Mouse (Mus musculus): ENCODE results near the gene Ncaph2.

Gene Ncaph2

DNA sequence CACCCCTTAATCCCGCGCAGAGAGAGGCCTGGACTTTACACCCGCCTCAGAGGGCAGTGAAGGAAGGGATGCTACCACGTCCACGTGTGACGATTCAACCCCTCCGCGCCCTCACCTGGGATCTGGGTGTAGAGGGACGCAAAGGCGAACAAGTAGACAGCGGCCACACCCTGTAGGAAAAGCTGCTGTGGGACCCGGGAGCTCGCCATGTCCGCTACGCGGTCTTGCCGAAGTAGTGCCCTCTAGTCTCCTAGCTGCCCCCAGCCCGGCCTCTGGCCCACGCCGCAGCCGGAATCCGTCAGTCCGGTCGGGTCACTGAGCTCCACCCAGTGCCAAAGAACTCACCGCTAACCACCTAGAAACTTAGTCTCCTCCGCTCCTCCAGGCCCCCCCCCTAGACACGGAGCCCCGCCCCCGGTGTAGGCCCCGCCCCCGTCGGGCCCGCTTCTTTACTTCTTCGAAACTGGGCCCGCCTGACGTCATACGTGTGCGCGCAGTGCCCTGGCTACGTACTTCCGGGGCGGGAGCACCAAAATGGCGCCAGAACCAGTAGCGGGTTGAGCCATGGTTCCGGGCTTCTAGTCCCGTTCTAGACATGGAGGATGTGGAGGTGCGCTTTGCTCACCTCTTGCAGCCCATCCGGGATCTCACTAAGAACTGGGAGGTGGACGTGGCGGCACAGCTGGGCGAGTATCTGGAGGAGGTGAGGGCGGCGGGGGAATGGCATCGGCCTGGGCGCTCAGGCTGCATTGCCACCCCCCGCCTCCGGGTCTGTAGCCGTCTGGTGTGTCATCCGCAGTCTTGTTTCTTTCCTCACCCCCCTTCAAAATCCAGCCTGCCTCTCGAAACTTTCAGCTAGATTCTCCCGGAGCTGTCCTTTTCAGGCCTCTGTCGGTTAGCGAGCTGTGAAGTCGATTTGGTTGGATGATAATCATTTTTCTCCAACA, at the start of gene Ncaph2, which contains the start of gene Lmf2:
Gene Ncaph2, plus strand, starts transcription at position 479 of the 947 bp plus-strand sequence.
Gene Lmf2, minus strand, starts transcription at position 419 of the 947 bp plus-strand sequence.
- in situ Hi-C loops (cut with MboI; ENCODE audit: low sequenced_read_pairs): no loop called here

DNA sequence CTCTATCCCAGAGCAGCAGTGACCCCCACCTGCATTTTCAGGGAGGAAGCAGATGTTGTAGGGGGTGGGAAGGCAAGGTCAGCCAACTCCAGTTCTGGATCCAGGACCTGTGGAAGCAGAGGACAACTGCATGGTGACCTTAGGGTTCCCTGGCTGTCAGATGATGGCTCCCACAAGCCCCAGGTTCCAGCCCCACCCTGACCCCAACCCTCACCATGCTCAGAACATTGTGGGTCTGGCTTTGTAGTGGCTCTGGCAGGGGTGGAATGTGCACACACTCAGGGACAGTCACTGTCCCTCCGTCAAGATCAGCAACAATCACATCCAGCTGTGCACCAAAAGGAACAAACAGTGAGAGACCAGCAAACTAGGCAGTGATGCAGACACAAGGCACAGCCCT, 49.6 kb upstream of the Ncaph2 start:
- in situ Hi-C loops (cut with MboI; ENCODE audit: low sequenced_read_pairs): no loop called here

DNA sequence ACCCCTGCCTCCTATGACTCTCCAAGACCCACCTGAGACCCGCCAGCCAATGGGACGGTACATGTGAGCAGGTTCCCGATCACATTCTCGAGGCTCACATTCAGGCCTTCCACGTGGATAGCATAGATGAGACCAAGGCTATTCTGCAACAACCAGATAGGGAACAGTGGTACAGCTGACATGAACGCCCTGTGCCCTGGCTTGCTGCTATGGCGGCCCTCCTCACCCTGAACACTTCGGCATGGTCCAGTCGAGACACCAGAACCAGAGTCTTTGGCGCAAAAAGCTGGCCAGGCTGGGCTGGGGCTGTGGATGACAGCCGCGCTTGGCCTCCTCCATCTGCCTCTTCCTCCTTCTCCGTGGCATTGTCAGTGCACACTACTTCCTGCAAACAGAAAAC, 48.1 kb upstream of the Ncaph2 start:
- in situ Hi-C loops (cut with MboI; ENCODE audit: low sequenced_read_pairs): no loop called here

DNA sequence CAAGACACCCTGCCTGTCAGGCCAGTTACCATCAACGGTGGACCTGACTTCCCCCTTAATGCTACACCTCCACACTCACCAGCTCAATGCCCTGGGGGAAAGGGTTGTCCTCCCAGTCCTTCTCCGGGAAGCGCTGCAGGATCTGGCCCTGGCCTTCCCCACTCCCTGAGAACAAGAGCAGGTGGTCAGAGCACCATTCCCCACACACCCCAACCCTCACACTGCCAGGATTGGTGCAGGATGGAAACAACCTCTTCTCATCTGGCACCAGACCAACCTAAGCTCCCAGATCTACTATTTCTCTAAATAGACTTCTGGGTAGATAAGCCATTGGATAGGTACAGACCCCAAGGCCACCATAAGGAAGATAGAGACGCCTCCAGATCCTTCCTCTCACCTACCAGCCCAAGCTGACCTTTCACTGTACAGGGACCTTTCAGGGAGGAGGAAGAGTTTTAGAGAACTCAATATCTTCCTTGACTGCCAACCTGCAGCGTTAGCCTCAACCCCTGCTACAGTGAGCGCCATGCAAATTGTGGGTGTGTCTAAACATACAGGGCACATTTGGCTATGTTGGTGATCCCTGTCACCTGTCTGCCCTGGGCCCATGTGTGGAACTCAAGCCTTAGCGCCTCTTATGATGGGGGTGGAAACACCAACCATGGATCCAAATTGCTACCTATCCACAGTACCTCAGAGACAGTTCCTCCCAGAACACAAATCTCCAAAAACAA, 46.9 kb upstream of the Ncaph2 start:
- in situ Hi-C loops (cut with MboI; ENCODE audit: low sequenced_read_pairs): no loop called here

DNA sequence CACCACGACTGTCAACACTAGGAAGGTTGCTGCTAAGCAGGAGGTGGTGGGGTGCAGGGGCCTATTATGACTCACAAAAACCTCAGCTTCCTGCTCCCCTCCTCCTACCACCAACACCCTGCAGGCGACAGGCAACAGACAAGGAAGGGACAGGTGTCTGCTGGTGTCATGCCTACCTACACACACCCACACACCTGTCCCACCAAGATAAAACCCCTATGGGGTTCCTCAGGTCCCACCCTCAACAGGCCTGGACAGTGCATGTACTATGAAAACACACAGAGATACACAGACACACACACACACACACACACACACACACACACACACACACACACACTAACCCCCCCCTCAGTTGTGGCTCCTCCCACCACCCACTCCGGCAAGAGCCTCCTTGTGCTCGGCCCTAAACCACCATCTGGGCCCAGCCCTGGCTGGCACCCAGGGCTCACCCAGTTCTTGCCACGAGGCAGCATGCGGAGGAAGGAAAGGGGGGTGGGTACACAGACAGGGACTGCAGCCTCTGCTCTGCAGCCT, 45.5 kb upstream of the Ncaph2 start:
- in situ Hi-C loops (cut with MboI; ENCODE audit: low sequenced_read_pairs): no loop called here

DNA sequence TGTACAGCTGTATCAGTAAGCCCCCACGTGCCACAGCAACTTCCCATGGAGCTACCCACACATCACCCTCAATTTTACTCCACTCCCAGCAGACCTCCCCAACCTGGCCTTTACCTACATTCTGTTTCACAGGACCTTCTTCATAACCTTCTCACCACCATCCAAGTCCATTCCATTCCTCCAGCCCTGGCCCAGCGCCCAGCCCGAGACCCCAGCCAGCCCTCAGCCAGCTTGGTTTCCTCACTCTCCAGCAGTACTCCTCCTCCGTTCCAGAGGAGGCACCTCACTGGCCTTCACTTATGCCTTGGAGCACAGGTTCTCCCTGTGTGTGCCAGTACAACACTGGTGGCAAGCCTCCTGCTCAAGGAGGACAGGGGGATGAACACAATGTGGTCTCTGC, 42.2 kb upstream of the Ncaph2 start:
- in situ Hi-C loops (cut with MboI; ENCODE audit: low sequenced_read_pairs): no loop called here

DNA sequence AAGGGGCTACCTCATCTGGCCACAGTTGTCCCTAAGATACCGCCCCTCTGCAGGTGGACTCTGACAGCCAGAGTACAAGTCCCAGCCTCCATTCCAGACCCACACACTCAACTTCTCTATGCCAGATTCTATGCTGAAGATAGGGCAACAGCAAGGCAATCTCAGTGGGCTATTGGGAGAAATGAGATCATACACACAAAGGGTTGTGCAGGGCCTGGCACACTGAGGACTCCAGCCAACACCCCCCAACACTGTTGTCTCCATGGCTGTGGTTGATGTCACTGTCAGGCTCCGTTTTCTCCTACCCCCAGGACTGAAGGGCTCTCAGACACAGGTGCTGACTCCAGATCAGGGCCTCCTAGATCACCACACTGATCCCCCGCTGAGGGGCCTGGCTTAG, 41.4 kb upstream of the Ncaph2 start:
- in situ Hi-C loops (cut with MboI; ENCODE audit: low sequenced_read_pairs): no loop called here

DNA sequence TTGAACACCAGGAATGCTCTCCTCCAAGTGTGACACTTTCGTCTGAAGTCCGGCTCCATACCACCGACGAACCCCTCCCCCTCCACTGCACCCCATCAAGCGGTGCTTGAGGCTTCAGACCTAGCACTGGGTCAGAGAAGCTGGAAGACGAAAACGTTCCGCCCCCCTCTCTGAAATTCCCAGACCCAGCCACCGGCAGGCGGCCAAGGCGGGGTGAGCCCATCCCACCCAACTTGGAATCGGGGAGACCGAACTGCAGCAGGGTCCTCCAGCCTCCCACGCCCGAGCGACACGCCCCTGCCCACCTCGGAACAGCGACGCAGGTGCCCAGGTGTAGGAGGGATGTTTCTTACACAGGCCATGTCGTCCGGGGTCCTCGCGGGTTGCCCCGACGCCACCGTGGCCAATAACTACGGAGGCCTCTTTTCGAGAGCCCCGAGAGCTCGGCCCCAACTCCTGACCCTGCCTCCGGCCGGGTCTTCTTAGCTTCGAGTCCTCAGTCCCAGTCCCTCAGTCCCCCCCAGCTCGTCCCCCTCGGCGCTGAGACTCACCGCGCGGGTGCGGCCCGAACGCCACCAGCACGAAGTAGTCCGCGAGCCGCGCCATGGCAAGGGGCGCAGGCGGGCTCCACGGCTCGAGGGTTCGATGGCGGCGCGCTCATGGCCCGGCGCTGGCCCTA, 40.9 kb upstream of the Ncaph2 start:
- in situ Hi-C loops (cut with MboI; ENCODE audit: low sequenced_read_pairs): no loop called here

DNA sequence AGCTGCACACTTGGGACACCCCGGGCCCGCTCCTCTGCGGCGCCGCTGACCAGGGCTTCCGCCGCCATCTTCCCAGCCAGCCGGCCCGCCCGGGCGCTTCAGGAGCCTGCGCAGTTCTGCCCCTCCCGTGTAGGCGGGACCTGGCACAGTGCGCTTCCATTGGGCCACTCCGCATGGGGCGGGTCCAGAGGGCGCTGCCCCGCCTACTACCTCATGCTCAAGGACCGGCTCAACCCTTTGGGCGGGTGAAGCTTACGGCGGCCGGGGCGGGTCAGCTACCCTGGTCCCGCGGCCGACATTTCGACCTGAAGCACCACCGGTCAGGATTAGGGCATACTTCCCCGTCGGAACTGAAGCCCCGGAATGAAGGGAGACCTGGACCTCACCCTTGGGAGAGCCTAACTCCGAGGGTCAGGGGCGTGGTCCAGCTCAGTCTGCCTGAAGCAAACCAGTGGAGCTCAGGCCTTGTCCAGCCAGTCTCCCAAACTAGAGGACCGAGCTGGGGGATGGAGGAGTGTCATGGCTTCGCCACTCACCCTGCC, 40.3 kb upstream of the Ncaph2 start, which contains the start of gene Sbf1:
Gene Sbf1, minus strand, starts transcription at position 122 of the 542 bp plus-strand sequence.
- in situ Hi-C loops (cut with MboI; ENCODE audit: low sequenced_read_pairs): no loop called here

DNA sequence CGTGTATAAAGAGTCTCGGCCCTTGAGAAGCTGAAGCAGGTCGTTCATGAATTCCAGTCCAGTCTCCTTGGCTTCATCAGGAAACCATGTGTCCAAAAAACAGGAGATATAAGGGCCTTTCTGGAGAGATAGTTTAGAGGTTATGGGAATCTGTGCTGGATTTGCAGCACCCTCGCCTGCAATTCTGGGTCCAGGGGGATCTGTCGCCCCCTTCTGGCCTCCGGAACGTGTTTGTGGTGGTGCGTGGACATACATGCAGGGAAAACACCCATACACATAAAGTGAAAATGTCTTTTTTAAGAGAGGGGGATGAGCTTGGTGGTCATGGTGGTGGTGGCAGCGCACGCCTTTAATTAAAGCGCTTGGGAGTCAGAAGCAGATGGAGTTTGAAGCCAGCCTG, 39.4 kb upstream of the Ncaph2 start:
- in situ Hi-C loops (cut with MboI; ENCODE audit: low sequenced_read_pairs): no loop called here

DNA sequence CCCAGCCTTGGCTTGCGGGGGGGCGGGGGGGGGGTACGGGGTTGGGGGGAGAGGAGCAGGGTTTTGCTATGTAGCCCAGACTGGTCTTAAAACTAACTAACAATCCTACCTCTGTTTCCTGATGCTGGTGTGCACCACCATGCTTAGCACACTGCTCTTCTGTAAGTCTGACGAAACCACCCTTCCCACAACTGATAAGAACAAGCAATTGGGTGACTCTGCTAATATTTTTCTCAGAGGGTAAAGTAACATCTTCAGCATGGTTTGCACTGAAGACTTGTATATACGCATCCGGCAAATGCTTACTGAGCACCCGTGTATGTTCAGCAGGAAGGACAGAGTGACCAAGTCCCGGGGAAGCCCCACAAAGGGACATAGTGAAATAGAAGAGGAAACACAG, 34.3 kb upstream of the Ncaph2 start:
- in situ Hi-C loops (cut with MboI; ENCODE audit: low sequenced_read_pairs): no loop called here

DNA sequence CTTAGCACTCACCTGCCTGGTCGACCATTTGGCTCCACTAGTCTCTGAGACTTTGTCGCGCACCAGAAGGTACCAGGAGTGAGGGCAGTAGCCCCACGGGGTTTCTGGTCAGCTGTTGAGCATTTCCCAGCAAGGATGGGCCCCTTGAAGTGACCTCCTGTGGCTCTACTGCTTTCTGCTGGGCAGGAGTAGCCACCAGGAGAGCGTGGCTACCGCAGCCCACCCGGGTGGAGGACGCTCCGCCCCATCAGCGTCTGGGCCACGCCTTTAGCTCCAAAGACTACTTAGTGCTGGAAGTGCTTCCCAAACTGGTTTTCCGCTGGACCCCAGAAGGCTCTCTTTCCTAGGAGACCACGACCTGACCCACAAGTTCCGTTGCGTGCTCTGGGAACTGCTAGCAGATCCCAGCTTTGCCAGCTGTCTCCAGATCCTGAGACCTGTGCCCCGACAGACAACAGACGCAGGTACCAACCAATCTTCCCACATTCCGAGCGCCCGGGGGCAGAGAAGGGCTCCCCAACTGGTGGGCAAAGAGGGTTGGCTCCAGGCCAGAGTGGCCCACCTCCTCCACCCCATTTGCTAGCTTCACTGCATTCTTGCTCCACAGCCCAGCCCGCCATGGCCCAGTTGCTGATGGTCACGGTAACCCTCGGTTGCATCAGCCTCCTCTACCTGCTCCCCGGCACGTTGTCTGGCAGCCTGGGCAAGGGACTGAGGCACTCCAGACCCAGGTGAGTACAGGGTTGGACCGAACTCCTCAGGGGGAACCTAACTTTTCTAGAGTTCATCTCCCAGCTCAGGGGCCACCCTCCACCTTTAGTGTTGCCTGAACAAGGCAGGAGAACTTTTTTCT, 32.6 kb upstream of the Ncaph2 start, which contains the start of gene Adm2:
Gene Adm2, plus strand, starts transcription at position 51 of the 853 bp plus-strand sequence.
- in situ Hi-C loops (cut with MboI; ENCODE audit: low sequenced_read_pairs): no loop called here

DNA sequence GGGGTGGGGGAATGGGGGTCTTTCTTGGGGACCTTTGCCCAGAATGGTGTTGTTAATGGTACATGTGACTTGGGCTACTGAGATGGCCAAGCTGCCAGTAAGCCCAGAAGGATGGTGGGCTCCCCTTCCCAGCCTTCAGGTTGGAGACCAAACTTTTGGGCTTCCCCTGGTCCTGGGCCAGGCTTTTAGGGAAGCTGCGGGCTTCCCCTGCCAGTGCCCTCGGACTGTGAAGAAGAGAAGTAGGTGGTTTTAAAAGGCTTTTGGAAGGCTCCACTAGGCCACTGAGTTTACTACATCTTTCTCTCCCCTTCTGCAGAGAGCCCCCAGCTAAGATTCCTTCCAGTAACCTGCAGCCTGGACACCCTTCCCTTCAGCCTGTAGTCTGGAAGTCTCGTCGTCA, 31.9 kb upstream of the Ncaph2 start:
- in situ Hi-C loops (cut with MboI; ENCODE audit: low sequenced_read_pairs): no loop called here

DNA sequence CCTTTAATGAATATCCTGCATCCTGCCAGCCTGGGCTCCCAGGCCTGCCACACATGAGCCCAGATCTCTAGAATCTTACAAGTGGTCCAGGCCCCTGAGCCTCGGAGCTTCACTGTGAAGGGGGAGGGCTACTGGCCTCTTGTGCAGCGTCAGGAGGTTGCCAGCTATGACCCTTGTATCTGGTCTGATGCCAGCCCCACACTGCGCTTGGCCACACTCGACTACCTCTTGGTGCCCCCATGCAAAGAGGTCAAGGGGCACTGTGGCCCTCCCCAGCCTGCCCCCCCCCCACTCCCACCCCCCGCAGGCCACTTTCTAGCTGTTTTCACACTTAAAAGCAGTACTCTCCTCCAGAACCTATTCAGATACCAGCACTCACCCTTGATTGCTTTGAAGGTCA, 29.1 kb upstream of the Ncaph2 start:
- in situ Hi-C loops (cut with MboI; ENCODE audit: low sequenced_read_pairs): no loop called here

DNA sequence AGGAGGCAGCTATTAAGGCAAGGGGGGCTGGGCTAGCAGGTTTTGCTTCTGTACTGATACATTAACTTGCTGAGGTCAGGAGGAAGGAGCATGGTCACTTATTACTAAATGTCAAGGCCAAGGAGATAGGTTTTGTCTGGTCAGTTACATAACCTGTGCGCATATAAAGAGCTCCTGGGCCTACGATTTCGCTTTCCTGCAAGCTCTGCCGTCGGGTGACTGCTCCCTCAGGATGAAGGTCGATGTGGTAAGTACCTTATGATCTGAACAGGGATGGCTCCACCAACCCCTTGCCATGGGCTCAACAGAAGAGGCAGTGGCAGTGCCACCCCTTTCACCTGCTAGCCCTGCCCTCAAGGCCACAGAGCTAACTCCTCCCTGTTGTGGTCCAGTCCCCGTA, 21.2 kb upstream of the Ncaph2 start, which contains the start of gene Miox:
Gene Miox, plus strand, starts transcription at position 128 of the 400 bp plus-strand sequence.
- in situ Hi-C loops (cut with MboI; ENCODE audit: low sequenced_read_pairs): no loop called here

DNA sequence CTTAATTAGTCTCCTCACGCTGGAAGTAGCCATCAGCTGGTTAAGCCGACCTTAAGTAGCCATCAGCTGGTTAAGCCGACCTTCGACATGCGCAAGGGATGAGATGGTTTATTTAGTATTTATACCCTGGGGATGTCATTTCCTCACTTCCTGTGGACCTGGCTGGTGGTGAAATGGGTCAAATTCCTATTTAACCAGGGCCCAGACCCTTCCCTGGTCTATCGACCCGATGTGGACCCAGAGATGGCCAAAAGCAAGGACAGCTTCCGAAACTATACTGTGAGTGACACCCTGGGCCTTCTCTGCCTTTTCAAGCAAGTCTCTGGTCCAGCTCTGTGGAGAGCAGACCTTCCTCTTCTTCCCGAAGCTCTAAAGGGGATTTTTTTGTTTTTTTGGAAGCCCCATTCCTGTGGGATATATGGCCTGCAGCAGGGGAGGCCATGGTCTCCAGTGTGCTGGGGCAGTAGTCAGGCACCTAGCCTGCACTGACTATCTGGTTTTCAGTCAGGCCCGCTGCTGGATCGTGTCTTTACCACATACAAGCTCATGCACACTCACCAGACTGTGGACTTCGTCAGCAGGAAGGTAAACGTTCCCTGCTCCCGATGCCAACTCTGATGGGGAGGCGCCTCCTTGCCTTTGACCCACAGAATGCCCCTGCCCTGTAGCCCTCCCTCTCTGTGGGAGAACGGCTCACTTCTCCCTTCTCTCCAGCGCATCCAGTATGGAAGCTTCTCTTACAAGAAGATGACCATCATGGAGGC, 20.6 kb upstream of the Ncaph2 start:
- in situ Hi-C loops (cut with MboI; ENCODE audit: low sequenced_read_pairs): no loop called here

DNA sequence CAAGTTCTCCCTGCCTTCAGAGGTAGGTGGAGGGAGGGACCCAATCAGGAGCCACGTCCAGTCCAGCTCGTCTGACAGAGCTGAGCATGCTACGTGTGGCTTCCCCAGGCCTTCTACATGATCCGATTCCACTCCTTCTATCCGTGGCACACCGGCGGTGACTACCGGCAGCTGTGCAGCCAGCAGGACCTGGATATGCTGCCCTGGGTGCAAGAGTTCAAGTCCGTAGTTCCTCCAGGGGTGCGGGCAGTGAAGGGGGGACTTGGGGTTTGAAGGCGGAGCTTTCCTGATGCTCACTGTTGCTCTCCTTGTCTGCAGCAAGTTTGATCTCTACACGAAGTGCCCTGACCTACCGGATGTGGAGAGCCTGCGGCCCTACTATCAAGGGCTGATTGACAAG, 19.1 kb upstream of the Ncaph2 start:
- in situ Hi-C loops (cut with MboI; ENCODE audit: low sequenced_read_pairs): no loop called here

DNA sequence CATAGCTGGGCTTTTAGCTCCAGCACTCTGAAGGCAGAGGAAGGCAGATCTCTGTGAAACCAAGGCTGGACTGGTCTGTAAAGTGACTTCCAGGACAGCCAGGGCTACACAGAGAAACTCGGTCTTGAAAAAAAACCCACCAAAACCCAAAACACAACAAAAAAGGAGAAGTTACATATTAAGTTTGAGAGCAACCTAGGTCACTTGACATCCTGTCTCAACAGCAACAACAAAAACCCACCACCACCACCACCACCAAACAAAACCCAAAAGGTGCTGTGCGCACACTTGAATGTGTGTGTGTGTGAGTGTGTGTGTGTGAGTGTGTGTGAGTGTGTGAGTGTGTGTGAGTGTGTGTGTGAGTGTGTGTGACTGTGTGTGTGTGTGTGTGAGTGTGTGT, 15.8 kb upstream of the Ncaph2 start:
- in situ Hi-C loops (cut with MboI; ENCODE audit: low sequenced_read_pairs): no loop called here

DNA sequence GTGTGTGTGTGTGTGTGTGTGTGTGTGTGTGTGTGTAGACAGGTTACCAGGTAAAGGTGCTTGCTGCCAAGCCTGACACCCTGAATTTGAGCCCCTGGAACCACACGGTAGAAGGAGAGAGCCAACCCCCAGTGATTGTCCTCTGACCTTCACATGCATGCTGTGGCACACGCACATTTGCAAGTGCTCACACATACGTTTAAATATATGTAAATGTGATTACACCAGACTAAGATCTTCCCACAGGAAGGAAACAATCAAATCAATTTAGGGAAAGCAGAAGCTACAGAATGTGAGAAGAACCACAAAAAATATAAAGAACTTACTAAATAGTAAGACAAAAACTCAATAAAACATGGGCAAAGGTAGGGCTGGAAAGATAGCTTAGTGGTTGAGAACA, 15.4 kb upstream of the Ncaph2 start:
- in situ Hi-C loops (cut with MboI; ENCODE audit: low sequenced_read_pairs): no loop called here

Measured in CH12F3 (cell line).